Mouse (Mus musculus): ENCODE data around the gene B3galt4. TPM values are rescaled to one million over a fixed set of nuclear protein-coding genes. Genes with fewer than 3 reads are reported as not detected.

The B3galt4 gene
- polyA plus RNA-seq, 1 experiment from 2014 or later, result 15.1 TPM

DNA sequence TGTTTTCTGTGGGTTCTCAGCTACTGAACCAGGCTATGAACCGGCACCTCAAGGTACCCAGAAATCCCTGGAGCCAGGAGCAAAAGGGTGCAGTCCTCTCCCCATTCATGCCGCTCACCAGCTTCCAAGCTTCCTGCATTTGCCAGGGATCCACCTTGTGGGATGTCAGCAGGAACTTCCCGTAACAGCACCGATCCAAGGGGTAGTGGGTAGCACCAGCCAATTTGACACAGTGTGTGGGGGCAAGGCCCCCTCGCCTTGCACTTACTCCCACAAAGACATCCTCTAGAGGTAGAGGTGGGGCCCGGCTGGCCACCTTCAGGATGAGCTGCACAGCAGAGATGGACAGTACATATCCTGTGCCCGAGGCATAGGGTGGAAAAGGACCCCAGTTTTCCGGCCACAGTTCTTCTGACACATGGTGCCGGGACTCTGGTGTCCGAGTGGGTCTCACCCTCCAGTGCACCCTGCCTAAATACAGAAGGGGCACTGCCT, 1.1 kb downstream of the B3galt4 start:
- H3K9ac ChIP-seq, result peak overlapping the region; percentile 78
- H3K9me3 ChIP-seq, result no peaks in the 10 kb centered on the region
- H3K27ac ChIP-seq, result peak overlapping the region; percentile 93; the same call in 1 of the 2 replicates
- H3K4me3 ChIP-seq, result peak overlapping the region; percentile 61
- no peak for ATAC-seq (replicated peaks)
- no peaks in the 10 kb centered on the region for H3K27me3 ChIP-seq (replicated peaks)
- H3K4me2 ChIP-seq, result peak overlapping the region; percentile 97
- peaks cover 60% of the 10 kb centered on the region for H3K4me1 ChIP-seq
- WGBS, result 80% methylated on average over 10 of the region's 10 CpGs
- H3K36me3 ChIP-seq (replicated peaks), result peaks cover 23% of the 10 kb centered on the region

DNA sequence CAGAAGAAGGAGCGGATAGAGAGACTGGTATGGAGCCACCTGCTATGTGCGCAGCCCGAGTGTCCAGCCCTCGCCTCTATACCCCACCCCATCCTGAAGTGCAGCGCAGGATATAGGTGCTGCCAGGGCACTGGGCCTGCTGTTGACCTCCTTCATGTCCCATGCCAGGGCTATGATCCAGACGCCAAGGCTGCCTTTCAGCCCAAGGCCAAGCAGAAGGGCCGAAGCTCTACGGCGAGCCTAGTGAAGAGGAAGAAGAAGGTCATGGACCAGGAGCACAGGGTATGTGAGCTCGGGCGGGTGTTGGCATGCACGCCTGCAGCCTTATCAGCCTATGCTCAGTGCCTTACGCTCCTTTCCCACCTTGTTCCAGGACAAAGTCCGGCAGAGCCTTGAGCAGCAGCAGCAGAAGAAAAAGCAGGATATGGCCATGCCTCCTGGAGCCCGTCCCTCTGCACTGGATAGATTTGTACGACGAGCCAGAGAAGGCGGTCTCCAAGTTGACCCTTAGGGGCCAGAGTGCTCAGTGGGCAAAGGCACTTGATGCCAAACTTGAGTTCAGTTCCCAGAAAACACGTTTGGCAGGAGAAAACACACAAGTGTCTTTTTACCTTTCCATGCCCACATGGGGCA, 2.3 kb downstream of the B3galt4 start:
- no peak overlapping the region for H3K9ac ChIP-seq
- H3K27ac ChIP-seq, result no peak overlapping the region
- H3K4me3 ChIP-seq, result no peak overlapping the region
- no peaks in the 10 kb centered on the region for H3K9me3 ChIP-seq
- H3K36me3 ChIP-seq (replicated peaks), result peaks cover 23% of the 10 kb centered on the region
- ATAC-seq (replicated peaks), result no peak
- 91% methylated on average over 19 of the region's 19 CpGs for WGBS
- H3K4me2 ChIP-seq, result peak overlapping the region; percentile 97; the same call in 1 of the 2 replicates
- peaks cover 51% of the 10 kb centered on the region for H3K4me1 ChIP-seq
- no peaks in the 10 kb centered on the region for H3K27me3 ChIP-seq (replicated peaks)

DNA sequence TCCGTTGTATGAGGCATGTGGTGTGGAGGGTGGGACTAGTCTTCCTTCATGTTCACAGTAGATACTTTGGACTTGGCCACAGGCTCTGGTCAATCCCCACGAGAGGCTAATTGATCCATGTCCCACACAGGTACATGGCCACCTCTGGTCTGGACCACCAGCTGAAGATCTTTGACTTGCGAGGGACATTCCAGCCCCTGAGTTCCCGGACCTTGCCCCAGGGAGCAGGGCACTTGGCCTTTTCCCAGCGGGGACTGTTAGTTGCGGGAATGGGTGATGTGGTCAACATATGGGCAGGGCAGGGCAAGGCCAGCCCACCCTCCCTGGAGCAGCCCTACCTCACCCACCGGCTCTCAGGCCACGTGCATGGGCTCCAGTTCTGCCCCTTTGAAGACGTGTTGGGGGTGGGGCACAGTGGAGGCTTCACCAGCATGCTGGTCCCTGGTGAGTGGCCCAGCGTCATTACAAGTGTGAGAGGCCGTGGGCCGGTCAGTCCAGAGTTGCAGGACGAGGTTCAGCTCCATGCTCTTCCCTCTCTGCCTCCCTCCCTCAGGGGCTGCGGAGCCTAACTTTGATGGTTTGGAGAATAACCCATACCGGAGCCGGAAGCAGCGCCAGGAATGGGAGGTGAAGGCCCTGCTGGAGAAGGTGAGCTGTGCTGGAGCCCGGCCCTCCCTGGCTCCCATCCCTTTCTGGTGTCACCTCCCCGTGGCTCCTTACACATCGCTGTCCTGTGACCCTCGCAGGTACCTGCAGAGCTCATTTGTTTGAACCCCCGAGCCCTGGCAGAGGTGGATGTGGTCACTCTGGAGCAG, 3.0 kb downstream of the B3galt4 start:
- no peak for ATAC-seq (replicated peaks)
- Histone ChIP-seq H3K27ac (no peak overlapping the region), H3K4me2 (no peak overlapping the region), H3K4me1 (peaks cover 44% of the 10 kb centered on the region), H3K27me3 (replicated peaks) (no peaks in the 10 kb centered on the region), H3K9me3 (no peaks in the 10 kb centered on the region), H3K36me3 (replicated peaks) (peaks cover 24% of the 10 kb centered on the region), H3K4me3 (no peak overlapping the region), H3K9ac (no peak overlapping the region)
- WGBS, result 89% methylated on average over 22 of the region's 22 CpGs

DNA sequence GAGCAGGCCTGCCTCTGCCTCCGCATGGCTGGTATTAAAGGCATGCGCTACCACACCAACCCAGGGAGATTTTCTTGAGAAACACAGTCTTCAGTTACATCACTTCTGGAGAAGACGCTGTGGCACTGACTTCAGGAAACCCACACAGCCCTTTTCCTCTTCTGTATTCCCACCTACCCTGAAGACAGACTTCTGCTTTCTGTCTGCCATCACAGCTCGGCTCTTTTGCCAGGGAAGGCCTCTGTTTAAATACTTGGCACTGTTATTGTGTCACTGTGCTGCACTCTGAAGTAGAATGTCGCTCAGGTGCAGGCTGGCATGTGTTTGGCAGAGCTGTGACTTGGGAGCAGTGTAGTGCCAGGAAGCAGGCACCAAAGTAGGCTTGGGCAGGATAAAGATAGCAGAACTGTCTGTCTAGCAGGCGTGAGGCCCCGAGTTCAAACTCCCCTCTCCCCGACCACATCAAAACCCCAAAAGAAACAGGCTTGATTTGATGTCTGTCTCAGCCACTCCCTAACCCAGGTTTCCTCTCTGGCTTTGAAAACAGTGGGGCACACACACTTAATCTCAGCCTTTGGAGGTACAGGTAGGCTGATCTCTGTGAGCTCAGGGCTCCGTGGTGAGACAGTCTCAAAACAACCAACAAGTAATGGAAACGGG, 3.7 kb downstream of the B3galt4 start:
- ATAC-seq (replicated peaks), result no peak
- Histone ChIP-seq H3K4me3 (no peak overlapping the region), H3K27ac (no peak overlapping the region), H3K27me3 (replicated peaks) (no peaks in the 10 kb centered on the region), H3K36me3 (replicated peaks) (peaks cover 24% of the 10 kb centered on the region), H3K4me1 (peaks cover 36% of the 10 kb centered on the region), H3K9ac (no peak overlapping the region), H3K4me2 (no peak overlapping the region), H3K9me3 (no peaks in the 10 kb centered on the region)
- WGBS, result 95% methylated on average over 10 of the region's 10 CpGs

DNA sequence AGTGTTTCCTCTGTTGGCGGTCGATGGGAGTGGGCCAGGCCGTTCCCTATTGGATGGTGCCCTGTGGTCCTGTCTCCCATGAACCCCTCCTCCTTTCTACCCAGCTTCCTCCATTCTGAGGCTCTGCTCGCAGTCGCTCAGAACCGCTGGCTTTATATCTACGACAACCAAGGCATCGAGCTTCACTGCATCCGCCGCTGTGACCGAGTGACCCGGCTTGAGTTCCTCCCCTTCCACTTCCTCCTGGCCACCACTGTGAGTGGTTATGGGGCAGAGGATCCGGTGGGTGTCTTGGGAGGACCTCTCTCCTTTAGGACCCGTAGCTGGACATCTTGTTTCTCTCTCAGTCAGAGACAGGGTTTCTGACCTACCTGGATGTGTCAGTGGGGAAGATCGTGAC, 7.8 kb downstream of the B3galt4 start:
- peaks cover 27% of the 10 kb centered on the region for H3K4me1 ChIP-seq
- whole genome bisulfite sequencing, result 96% methylated on average over 15 of the region's 15 CpGs
- peaks cover 19% of the 10 kb centered on the region for H3K36me3 ChIP-seq (replicated peaks)
- no peaks in the 10 kb centered on the region for H3K27me3 ChIP-seq (replicated peaks)
- no peak for ATAC-seq (replicated peaks)
- no peak overlapping the region for H3K4me3 ChIP-seq
- H3K9ac ChIP-seq, result no peak overlapping the region
- H3K27ac ChIP-seq, result no peak overlapping the region
- H3K9me3 ChIP-seq, result no peaks in the 10 kb centered on the region
- H3K4me2 ChIP-seq, result no peak overlapping the region

DNA sequence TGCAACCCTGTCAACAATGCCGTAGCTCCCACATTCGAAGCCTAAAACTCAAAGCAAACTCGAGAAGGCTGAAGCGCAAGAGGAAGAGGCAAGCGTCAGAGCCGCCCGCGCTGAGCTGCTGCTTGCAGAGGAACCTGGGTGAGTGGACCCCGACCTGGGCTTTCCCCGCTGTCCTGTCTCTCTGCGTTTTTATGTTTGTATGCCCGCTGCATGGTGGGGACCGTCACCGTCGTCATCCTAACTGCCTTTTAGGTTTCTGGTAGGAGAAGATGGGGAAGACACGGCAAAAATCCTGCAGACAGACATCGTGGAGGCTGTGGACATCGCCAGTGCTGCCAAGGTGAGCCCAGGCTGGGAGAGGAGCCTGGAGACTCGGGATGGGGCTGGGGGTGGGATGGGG, 9.9 kb downstream of the B3galt4 start:
- Histone ChIP-seq H3K9me3 (no peaks in the 10 kb centered on the region), H3K27ac (no peak overlapping the region), H3K27me3 (replicated peaks) (no peaks in the 10 kb centered on the region), H3K36me3 (replicated peaks) (peaks cover 29% of the 10 kb centered on the region), H3K4me3 (peak overlapping the region; percentile 92), H3K4me2 (peak overlapping the region; percentile 93), H3K9ac (peak overlapping the region; percentile 80), H3K4me1 (peaks cover 27% of the 10 kb centered on the region)
- no peak for ATAC-seq (replicated peaks)
- WGBS, result 62% methylated on average over 19 of the region's 19 CpGs

DNA sequence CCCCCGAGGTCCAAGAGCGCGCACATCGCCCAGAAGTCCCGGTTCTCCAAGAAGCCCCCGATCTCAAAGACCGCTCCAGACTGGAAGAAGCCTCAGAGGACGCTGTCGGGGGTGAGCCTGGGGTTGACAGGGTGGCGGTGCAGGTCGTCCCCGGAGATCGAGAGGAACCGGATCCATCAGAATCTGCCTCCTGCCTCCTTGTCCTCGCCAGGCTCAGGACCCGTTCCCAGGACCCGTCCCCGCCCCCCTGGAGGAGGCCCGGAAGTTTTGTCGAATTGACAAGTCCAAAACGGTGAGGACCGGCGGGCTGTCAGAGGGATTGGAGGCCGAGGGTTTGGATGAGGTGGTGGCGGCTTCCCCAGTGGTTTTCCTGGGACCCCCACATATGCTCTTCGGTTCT, 10.3 kb downstream of the B3galt4 start:
- Histone ChIP-seq H3K36me3 (replicated peaks) (peaks cover 26% of the 10 kb centered on the region), H3K9me3 (no peaks in the 10 kb centered on the region), H3K27ac (no peak overlapping the region), H3K4me3 (peak overlapping the region; percentile 92), H3K4me2 (peak overlapping the region; percentile 93), H3K27me3 (replicated peaks) (no peaks in the 10 kb centered on the region), H3K9ac (peak overlapping the region; percentile 80), H3K4me1 (peaks cover 27% of the 10 kb centered on the region)
- ATAC-seq (replicated peaks), result peak; percentile 12; the same call in 1 of the 2 replicates
- 2% methylated on average over 26 of the region's 26 CpGs for WGBS

DNA sequence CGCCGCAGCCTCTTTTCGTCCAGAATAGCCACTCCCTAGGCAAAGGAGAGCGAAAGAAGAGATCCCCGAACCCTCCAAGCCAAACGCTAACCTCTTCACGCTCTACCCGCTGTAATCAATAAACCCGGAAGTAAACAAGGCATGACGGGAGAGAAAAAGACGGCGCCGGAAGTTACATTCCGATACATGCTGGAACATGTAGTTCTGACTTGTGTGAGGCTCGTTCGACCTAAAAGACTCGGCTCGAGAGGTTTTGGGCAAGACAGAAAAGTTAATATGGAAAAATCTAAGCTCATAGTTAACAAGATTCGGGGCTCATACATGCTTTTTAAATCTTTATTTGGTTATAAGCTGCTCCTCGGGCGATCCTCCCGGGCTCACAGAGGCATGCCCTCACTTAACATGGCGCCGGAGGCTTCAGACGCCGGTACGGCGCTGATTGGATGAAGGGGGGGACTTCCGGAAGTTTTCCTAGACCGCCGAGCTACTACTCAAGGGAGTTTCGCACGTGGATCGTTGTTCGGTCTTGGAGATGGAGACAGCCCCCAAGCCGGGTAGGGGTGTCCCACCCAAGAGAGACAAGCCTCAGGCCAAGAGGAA, 11.0 kb downstream of the B3galt4 start, which contains the start of the genes Pfdn6 and Wdr46:
Gene Pfdn6 (minus strand): TSS at position 138 of the 600 bp plus-strand sequence.
Gene Wdr46 (plus strand): TSS at position 455 of the 600 bp plus-strand sequence.
- ATAC-seq (replicated peaks), result peak; percentile 89
- H3K36me3 ChIP-seq (replicated peaks), result peaks cover 20% of the 10 kb centered on the region; the same call in 1 of the 2 replicates
- peaks cover 27% of the 10 kb centered on the region for H3K4me1 ChIP-seq
- peak within 1 kb of the TSS; percentile 80 for H3K9ac ChIP-seq
- H3K27me3 ChIP-seq (replicated peaks), result no peaks in the 10 kb centered on the region
- H3K4me2 ChIP-seq, result peak within 1 kb of the TSS; percentile 93
- H3K9me3 ChIP-seq, result no peaks in the 10 kb centered on the region
- under 1% methylated on average over 36 of the region's 36 CpGs for WGBS
- peak within 1 kb of the TSS; percentile 92 for H3K4me3 ChIP-seq
- peak within 1 kb of the TSS; percentile 62 for H3K27ac ChIP-seq

DNA sequence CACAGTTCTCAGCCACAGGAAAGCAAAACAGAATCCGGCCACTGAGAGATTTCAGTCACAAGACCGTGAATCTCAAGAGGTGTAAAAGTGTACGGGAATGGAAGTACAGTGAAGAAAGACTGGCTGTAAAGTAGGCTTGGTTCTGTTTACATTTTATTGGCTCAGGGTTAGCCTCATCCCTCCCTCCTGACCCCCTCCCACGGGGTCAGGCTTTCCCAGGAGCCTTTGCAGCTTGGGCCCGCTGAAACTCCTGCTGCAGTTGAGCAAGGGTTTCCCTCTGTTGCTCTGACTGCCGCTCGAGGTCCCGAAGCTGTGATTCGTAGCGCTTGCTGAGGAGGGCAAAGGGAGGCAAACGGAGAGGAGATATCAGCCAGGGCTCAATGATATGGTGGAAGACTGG, 12.5 kb downstream of the B3galt4 start:
- H3K4me2 ChIP-seq, result peak overlapping the region; percentile 93; the same call in 1 of the 2 replicates
- 82% methylated on average over 11 of the region's 11 CpGs for WGBS
- H3K9me3 ChIP-seq, result no peaks in the 10 kb centered on the region
- H3K36me3 ChIP-seq (replicated peaks), result peaks cover 20% of the 10 kb centered on the region; the same call in 1 of the 2 replicates
- peak overlapping the region; percentile 92 for H3K4me3 ChIP-seq
- H3K4me1 ChIP-seq, result peaks cover 27% of the 10 kb centered on the region
- H3K9ac ChIP-seq, result no peak overlapping the region
- H3K27ac ChIP-seq, result no peak overlapping the region
- ATAC-seq (replicated peaks), result no peak
- no peaks in the 10 kb centered on the region for H3K27me3 ChIP-seq (replicated peaks)

DNA sequence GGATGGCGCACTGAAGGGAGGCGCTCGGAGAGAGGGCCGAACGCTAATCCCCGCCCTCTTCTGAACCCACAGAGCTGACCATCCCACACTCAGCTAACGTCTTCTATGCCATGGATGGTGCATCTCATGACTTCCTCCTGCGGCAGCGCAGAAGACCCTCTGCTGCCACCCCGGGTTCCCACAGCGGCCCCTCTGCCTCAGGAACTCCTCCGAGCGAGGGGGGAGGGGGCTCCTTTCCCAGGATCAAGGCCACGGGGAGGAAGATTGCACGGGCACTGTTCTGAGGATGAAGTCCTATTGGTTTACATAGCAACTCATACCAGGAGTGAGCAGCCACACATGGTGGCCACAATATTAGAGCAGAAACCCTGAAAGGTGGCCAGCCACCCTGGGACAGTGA, 14.3 kb downstream of the B3galt4 start:
- 85% methylated on average over 15 of the region's 15 CpGs for WGBS
- ATAC-seq (replicated peaks), result no peak
- Histone ChIP-seq H3K4me3 (no peak overlapping the region), H3K9me3 (no peaks in the 10 kb centered on the region), H3K4me2 (no peak overlapping the region), H3K36me3 (replicated peaks) (peaks cover 10% of the 10 kb centered on the region; the same call in 1 of the 2 replicates), H3K27ac (no peak overlapping the region), H3K27me3 (replicated peaks) (no peaks in the 10 kb centered on the region), H3K9ac (no peak overlapping the region), H3K4me1 (peaks cover 25% of the 10 kb centered on the region)

DNA sequence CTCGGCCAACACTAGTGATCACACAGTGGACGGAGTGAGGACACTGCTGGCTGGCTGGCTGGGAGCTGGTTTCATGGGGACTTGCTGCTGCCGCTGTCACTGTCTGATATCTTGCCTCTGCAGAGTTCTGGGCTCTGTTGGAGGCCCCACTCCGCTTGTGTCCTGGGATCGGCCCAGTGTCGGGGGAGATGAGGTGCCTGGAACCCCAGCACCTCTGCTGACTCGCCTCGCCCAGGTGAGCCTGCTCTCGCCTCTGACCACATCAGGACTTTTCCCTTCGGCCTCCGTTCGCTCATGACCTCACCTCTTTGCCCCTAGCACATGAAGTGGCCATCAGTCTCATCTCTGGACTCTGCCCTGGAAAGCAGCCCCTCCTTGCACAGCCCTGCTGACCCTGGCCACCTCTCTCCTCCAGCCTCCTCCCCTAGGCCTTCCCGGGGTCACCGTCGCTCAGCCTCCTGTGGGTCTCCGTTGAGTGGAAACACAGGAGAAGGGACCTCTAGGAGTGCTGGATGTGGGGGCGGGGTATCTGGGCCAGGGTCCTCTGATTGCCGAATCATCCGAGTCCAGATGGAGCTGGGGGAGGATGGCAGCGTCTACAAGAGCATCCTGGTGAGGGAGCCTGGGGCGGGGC, 15.7 kb downstream of the B3galt4 start:
- ATAC-seq (replicated peaks), result no peak
- peaks cover 10% of the 10 kb centered on the region; the same call in 1 of the 2 replicates for H3K36me3 ChIP-seq (replicated peaks)

More for the DNA sequence above, 15.7 kb downstream of the B3galt4 start:
- H3K4me2 ChIP-seq, result no peak overlapping the region
- no peak overlapping the region for H3K9ac ChIP-seq
- H3K27ac ChIP-seq, result no peak overlapping the region
- 84% methylated on average over 21 of the region's 21 CpGs for WGBS
- peaks cover 22% of the 10 kb centered on the region for H3K4me1 ChIP-seq
- no peak overlapping the region for H3K4me3 ChIP-seq
- no peaks in the 10 kb centered on the region for H3K9me3 ChIP-seq
- no peaks in the 10 kb centered on the region for H3K27me3 ChIP-seq (replicated peaks)

All from midbrain, embryonic 15.5 days (tissue).